Mouse (Mus musculus) ES-Bruce4 (cell line): Measurements from ENCODE around the gene Olfr389.

Experiments
- CTCF ChIP-seq: IDR thresholded peaks from one replicate; pipeline ENCODE4 v1.8.1; 2011; ENCODE audit warnings: low read depth, low read length
- POLR2A ChIP-seq: IDR thresholded peaks from one replicate; pipeline ENCODE4 v1.8.1; 2011; ENCODE audit warnings: low read length; ENCODE audit not compliant: insufficient read depth

GRCm38 (mm10) chr11:73816949-73817348 is 36.4 kb upstream of the Olfr389 start, which contains the start of gene Olfr392:
- no peak for TF ChIP-seq CTCF
- no peak for TF ChIP-seq POLR2A
